Mouse (Mus musculus): Measurements from ENCODE around the gene Iffo2. TPM values are rescaled to one million over a fixed set of nuclear protein-coding genes. Genes with fewer than 3 reads are reported as not detected.

Gene Iffo2
- polyA plus RNA-seq, 1 experiment from 2014 or later = 4.7 TPM

DNA sequence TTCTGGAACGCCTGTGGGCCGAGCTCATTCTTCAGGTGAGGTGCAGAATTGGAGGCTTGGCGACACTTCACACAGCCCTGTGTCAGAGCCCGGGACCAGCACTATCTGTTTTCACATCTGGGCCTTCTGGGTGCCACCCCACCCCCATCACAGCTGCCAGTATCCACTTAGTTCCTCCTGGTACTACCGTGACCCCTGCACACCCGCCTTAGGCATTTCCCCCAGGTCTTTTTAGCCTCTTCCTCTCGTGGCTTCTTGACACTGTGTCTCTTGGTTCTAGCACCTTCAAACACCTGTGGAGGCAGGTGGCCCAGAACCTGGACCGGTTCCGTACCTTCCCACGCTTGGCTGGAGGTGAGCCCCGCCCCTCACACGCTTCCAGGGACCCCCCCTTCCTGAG lies 110.0 kb downstream of the Iffo2 start:
- H3K9me3 ChIP-seq (ENCODE audit: low read length) = no peaks in the 10 kb centered on the region
- H3K36me3 ChIP-seq (ENCODE audit: insufficient read depth, low read length) = peaks cover 10% of the 10 kb centered on the region
- no peak overlapping the region for H3K4me2 ChIP-seq (replicated peaks; ENCODE audit: low read depth, low read length)
- no peak overlapping the region for H3K27ac ChIP-seq (ENCODE audit: low read length)
- TF ChIP-seq EP300 (IDR thresholded peaks at IDR 0.05) (no peak), CTCF (IDR thresholded peaks at IDR 0.05) (no peak)
- WGBS = 78% methylated on average over 12 of the region's 12 CpGs
- DNase-seq (ENCODE audit: low spot score) (no peak), ATAC-seq (no peak)
- H3K4me1 ChIP-seq (ENCODE audit: insufficient read depth, low read depth, low read length) = no peaks in the 10 kb centered on the region
- no peak overlapping the region for H3K4me3 ChIP-seq (ENCODE audit: low read depth, low read length)
- no peak overlapping the region for H3K9ac ChIP-seq (replicated peaks; ENCODE audit: low read depth)
- H3K27me3 ChIP-seq (replicated peaks; ENCODE audit: insufficient read depth, low read length) = no peaks in the 10 kb centered on the region

DNA sequence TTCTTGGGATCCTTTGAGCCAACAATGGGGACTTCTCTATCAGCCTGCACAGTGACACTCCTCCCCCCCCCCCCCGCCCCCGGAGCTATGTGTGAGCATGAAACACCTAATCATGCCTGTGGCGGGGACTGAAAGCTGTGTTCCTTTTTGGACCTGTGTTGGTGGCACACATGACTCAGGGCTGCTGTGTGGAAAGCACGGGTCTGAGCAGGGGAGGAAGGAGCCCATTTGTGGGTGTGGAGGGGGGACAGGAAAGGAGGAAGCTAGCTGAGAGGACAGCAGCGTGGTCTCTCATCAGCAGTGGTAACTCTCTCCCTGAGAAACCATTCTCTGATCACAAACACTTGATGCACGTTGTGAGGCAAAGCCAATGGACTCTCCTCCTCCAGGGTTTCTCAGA lies 110.4 kb downstream of the Iffo2 start:
- no peak overlapping the region for H3K4me3 ChIP-seq (ENCODE audit: low read depth, low read length)
- no peak for TF ChIP-seq EP300 (IDR thresholded peaks at IDR 0.05)
- TF ChIP-seq CTCF (IDR thresholded peaks at IDR 0.05) = no peak
- ATAC-seq = no peak
- H3K4me1 ChIP-seq (ENCODE audit: insufficient read depth, low read depth, low read length) = no peaks in the 10 kb centered on the region
- H3K36me3 ChIP-seq (ENCODE audit: insufficient read depth, low read length) = peaks cover 10% of the 10 kb centered on the region
- H3K27ac ChIP-seq (ENCODE audit: low read length) = no peak overlapping the region
- no peak overlapping the region for H3K4me2 ChIP-seq (replicated peaks; ENCODE audit: low read depth, low read length)
- no peak for DNase-seq (ENCODE audit: low spot score)
- no peak overlapping the region for H3K9ac ChIP-seq (replicated peaks; ENCODE audit: low read depth)
- H3K27me3 ChIP-seq (replicated peaks; ENCODE audit: insufficient read depth, low read length) = no peaks in the 10 kb centered on the region
- no peaks in the 10 kb centered on the region for H3K9me3 ChIP-seq (ENCODE audit: low read length)
- 43% methylated on average over 4 of the region's 6 CpGs for WGBS

- WGBS = 10% methylated on average over 30 of the region's 30 CpGs
- Histone ChIP-seq H3K4me2 (replicated peaks; ENCODE audit: low read depth, low read length) (peak overlapping the region; percentile 46), H3K9ac (replicated peaks; ENCODE audit: low read depth) (no peak overlapping the region)
Observed at GRCm38 (mm10) chr4:139641829-139642425, 111.6 kb downstream of the Iffo2 start.

DNA sequence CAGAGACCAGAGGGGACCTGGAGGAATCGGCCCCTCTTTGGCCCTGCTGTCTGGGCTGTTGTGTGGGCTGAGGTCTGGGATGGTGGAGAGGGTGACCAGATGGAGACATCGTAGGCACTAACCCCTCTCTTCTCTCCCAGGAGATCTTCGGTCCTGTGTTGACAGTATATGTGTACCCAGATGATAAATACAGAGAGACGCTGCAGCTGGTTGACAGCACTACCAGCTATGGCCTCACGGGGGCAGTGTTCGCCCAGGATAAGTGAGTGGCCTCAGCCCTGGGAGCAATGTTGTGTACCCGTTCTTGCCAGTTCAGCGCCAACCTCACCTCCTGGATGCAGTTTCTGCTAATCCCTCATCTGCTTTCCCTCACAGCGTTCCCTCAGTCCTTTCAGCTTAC lies 113.6 kb downstream of the Iffo2 start:
- H3K9me3 ChIP-seq (ENCODE audit: low read length) = no peaks in the 10 kb centered on the region
- 14% methylated on average over 9 of the region's 9 CpGs for WGBS
- TF ChIP-seq EP300 (IDR thresholded peaks at IDR 0.05) (no peak), CTCF (IDR thresholded peaks at IDR 0.05) (peak; percentile 94)
- H3K9ac ChIP-seq (replicated peaks; ENCODE audit: low read depth) = no peak overlapping the region
- no peak overlapping the region for H3K4me3 ChIP-seq (ENCODE audit: low read depth, low read length)
- H3K36me3 ChIP-seq (ENCODE audit: insufficient read depth, low read length) = peaks cover 16% of the 10 kb centered on the region; the same call in 1 of the 2 replicates
- no peak overlapping the region for H3K27ac ChIP-seq (ENCODE audit: low read length)
- no peak overlapping the region for H3K4me2 ChIP-seq (replicated peaks; ENCODE audit: low read depth, low read length)
- H3K27me3 ChIP-seq (replicated peaks; ENCODE audit: insufficient read depth, low read length) = no peaks in the 10 kb centered on the region
- DNase-seq (ENCODE audit: low spot score) (peak; percentile 68), ATAC-seq (no peak)
- no peaks in the 10 kb centered on the region for H3K4me1 ChIP-seq (ENCODE audit: insufficient read depth, low read depth, low read length)

More at GRCm38 (mm10) chr4:139641829-139642425, 111.6 kb downstream of the Iffo2 start:
- H3K9me3 ChIP-seq (ENCODE audit: low read length) = no peaks in the 10 kb centered on the region
- no peaks in the 10 kb centered on the region for H3K27me3 ChIP-seq (replicated peaks; ENCODE audit: insufficient read depth, low read length)
- H3K36me3 ChIP-seq (ENCODE audit: insufficient read depth, low read length) = peaks cover 10% of the 10 kb centered on the region
- DNase-seq (ENCODE audit: low spot score) = no peak
- no peak overlapping the region for H3K4me3 ChIP-seq (ENCODE audit: low read depth, low read length)
- no peaks in the 10 kb centered on the region for H3K4me1 ChIP-seq (ENCODE audit: insufficient read depth, low read depth, low read length)
- ATAC-seq = peak; percentile 39
- TF ChIP-seq CTCF (IDR thresholded peaks at IDR 0.05) (no peak), EP300 (IDR thresholded peaks at IDR 0.05) (no peak)
- no peak overlapping the region for H3K27ac ChIP-seq (ENCODE audit: low read length)

DNA sequence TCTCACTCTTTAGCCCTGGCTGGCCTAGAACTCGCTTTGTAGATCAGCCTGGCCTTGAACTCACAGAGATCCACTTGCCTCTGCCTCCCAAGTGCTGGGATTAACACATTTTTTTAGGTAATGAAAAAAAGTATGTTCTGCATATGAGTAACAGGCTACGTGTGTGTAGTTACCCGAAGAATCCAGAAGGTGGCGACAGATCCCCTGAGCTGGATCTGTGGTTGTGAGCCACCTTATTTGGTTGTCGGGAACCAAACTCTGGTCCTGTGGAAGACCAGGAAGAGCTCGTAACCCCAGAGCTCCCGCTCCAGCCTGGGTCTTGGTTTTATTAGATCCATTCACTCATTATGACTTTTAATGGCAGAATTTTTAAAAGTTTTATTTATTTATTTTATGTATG lies 116.6 kb downstream of the Iffo2 start:
- peak; percentile 50 for TF ChIP-seq CTCF (IDR thresholded peaks at IDR 0.05)
- no peak for TF ChIP-seq EP300 (IDR thresholded peaks at IDR 0.05)
- H3K9me3 ChIP-seq (ENCODE audit: low read length) = no peaks in the 10 kb centered on the region
- H3K27me3 ChIP-seq (replicated peaks; ENCODE audit: insufficient read depth, low read length) = no peaks in the 10 kb centered on the region
- H3K36me3 ChIP-seq (ENCODE audit: insufficient read depth, low read length) = peaks cover 16% of the 10 kb centered on the region; the same call in 1 of the 2 replicates
- ATAC-seq = no peak
- no peak for DNase-seq (ENCODE audit: low spot score)
- no peak overlapping the region for H3K9ac ChIP-seq (replicated peaks; ENCODE audit: low read depth)
- H3K4me2 ChIP-seq (replicated peaks; ENCODE audit: low read depth, low read length) = no peak overlapping the region
- WGBS = 87% methylated on average over 7 of the region's 7 CpGs
- no peak overlapping the region for H3K27ac ChIP-seq (ENCODE audit: low read length)
- H3K4me1 ChIP-seq (ENCODE audit: insufficient read depth, low read depth, low read length) = no peaks in the 10 kb centered on the region
- H3K4me3 ChIP-seq (ENCODE audit: low read depth, low read length) = no peak overlapping the region

DNA sequence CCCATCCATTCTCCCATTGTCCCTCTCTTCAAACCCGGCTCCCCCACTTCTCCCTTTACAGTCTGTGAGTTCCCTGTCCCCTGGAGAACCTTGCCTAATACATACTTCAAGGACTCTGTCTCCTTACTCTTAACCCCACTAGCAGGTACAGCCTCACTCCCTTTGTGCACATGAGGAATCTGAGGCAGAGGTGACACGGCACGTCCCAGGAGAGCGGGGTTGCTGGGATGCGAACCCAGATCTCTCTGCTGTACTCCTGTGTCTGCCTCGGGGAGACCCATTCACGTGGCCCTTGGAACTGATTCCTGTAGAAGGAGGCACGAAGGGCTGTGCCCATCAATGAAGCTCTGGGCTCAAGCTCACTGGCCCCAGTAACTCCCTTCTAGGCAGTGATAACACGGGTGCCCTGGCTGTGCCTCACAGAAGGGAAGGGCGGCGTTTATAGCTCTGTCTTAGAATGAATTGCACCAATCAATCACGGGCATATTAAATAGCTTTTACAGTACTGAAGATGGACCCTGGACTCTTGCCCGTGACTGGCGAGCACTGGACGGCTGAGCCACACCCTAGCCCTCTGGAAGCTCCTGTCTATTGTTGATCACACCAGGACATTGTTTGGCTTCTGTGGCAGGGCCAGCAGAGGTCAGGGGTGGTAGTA lies 119.9 kb downstream of the Iffo2 start:
- Histone ChIP-seq H3K4me3 (ENCODE audit: low read depth, low read length) (no peak overlapping the region), H3K9me3 (ENCODE audit: low read length) (no peaks in the 10 kb centered on the region), H3K4me1 (ENCODE audit: insufficient read depth, low read depth, low read length) (no peaks in the 10 kb centered on the region), H3K36me3 (ENCODE audit: insufficient read depth, low read length) (peaks cover 7% of the 10 kb centered on the region; the same call in 1 of the 2 replicates), H3K9ac (replicated peaks; ENCODE audit: low read depth) (no peak overlapping the region), H3K4me2 (replicated peaks; ENCODE audit: low read depth, low read length) (no peak overlapping the region), H3K27ac (ENCODE audit: low read length) (no peak overlapping the region), H3K27me3 (replicated peaks; ENCODE audit: insufficient read depth, low read length) (no peaks in the 10 kb centered on the region)
- TF ChIP-seq CTCF (IDR thresholded peaks at IDR 0.05) = no peak
- TF ChIP-seq EP300 (IDR thresholded peaks at IDR 0.05) = no peak
- DNase-seq (ENCODE audit: low spot score) (no peak), ATAC-seq (peak; percentile 35)
- 69% methylated on average over 15 of the region's 15 CpGs for WGBS
